Mouse (Mus musculus): ENCODE results near the gene Galnt10.
"Not testable (repeated sequence)": the region's sequence is repeated elsewhere in the genome, so short reads cannot be mapped to it uniquely, and the experiment has no call there.

The Galnt10 gene

DNA sequence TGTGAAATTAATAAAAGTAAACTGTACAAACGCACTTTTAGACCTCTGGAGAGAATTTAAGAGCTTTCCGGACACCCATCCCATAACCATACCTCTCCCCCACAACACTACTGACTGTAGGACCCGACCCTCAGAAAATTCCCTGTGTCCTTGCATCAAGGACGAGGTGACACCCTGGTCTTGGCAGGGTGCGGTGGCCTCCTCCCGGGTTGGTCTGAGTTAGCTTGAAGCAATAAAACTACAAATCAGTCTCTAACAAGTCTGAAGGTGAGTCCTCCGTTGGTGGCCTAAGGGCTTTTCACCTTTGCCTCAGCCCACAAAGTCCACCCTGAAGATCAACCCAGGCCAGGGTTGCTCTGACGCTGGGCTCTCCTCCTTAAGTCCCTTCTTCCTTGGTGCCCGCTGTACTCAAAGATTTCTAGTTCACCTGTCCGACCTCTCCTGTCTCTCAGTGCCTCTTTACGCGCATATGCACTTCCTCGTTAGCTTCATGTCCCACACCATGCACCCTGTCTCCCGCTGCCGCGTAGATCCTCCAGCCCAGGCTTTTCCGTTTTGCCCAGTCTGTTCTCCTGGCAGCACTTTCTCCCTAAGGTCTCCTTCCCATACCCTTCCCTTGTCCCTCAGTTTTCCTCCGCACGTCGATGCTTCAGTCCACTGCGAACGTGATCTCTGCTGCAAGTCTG lies 155.2 kb downstream of the Galnt10 start:
- peak; percentile 54 for DNase-seq

DNA sequence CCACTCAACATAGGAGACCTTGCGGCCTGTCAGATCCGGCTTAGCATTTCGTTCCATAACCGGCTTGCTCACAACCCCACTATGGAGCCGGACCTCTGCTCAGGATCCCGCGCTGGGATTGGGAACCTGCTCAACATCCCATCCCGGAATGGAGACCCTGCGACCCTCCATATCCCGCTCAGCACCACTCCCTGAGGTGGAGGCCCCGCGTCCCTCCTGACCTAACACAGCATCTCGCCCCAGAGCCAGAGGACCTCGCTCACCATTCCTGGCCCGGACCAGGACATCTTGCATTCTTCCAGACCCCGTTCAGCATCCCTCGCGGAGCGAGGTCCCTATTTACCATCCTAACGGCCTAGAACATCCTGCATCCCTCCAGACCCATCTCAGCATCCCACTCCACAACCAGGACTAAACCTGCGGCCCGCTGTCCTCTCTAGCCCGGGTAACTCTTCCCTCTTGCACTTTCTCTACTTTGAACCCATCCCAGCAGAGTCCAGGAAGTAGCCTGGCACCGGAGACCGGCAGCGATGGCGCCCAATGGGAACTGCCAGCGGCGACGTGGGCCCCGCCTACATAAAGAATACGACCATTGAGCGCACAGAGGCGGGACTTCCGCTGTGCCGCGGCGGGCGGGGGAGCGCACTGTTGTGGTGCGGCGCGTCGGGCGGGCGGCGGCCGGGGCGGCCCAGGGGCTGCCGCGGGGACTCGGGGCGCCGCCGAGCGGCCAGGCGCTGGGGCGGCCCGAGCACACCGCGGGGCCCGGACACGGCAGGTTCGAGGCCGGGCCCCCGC lies 155.9 kb downstream of the Galnt10 start, which contains the start of gene Sap30l:
Gene Sap30l (plus strand): TSS at position 667 of the 795 bp plus-strand sequence.
- peak; percentile 98 for DNase-seq

- peak; percentile 71 for DNase-seq
Observed at GRCm38 (mm10) chr11:57801766-57802510, 156.7 kb downstream of the Galnt10 start.

GRCm38 (mm10) chr11:57802511-57802870 lies 157.2 kb downstream of the Galnt10 start:
- peak; percentile 61 for DNase-seq

DNA sequence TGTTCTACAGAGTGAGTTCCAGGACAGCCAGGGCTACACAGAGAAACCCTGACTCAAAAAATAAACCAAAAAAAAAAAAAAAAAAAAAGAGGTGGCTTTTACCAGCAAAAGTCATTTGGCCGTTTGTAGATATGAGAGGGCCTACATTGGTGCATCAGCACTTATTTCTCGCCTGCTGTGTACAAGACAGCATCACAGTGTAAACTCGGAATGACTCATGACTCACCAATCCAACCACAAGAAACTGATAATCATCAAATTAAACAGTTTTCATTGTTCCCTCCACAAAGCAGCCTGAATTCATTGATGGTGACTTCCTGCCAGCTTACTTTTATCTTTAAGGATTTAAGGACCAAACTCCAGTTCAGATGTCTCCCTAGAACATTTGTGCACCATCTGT lies 159.8 kb downstream of the Galnt10 start:
- no peak for DNase-seq

DNA sequence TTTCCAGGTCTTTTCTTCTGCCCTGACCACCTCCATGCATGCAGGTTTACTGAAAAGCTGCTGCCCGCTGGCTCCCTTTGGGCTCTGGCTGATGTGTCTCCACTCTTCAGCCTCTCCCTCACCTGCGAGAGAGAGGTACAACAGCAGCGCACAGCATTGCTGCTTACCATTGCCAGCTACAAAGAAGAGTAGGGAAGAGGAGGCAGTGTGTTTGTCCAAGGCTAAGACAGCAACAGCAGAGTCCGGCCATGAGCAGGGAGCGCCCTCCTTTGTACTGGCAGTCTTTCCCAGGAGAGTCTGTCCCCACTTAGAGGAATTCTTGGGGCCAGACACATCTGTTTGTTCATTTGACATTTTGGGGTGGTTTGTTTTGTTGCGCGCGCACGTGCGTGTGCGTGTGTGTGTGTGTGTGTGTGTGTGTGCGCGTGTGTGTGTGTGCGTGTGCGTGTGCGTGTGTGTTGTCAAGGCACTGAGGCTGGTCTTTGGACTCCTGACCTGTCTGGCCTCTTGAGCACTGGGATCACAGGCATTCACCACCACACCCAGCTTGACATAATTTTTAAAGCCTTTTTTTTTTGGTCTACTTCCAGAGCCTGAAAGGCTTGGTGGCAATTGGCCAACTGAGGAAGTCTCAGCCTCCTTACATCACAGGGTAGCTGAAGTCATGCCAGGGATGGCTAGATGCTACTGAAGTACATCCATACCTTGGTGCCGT lies 163.9 kb downstream of the Galnt10 start:
- DNase-seq: no peak

DNA sequence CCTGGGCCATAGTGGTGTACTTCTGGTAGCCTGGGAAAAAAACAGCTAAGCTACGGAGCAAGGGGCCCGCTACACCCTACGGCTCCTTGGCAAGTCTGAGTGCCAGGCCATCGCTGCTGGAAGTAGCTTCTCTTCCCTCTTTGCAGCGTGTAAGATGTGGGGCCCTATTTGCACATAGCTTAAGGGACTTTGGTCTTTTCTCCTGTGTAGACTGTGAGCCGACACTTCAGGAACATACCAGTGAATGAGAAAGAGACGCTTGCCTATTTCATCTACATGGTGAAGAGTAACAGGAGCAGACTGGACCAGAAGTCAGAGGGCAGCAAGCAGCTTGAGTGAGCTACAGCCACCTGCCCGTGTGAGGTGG lies 164.5 kb downstream of the Galnt10 start:
- DNase-seq: no peak

DNA sequence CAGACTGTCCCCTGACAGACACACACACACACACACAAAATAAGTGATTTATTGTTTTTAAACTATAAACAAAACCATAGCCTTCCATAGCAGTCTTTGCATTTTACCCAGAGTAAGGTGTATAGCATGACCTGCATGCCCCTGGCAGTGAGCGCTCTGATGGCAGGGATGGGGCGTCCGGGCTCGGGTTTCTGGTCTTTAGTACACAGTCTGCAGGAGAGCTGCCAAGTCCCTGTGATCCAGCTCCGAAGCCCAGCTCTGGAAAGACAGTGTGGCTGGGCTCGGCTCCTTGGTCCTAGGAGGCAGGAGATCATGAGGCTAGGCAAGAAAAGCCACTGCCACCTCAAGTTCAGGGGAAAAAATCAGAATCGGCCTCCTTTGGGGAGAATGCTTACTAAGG lies 165.8 kb downstream of the Galnt10 start:
- no peak for DNase-seq

DNA sequence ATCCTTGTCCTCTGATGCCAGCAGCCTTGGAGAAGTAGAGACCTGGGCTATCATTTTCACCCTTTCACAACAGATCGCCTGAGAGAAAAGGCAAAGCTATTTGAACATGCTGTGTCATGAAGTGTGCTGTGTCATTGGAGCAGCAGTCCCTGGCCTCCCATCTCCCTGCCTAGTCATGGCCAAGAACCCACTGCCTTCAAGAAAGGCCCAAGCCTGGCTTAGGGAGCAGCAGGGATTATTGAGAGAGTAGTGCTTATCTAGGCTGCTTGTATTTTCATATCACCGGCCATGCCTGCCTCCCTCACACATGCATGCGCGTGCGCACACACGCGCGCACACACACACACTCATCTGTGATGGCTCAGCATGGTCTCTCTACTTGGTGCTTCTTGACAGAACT lies 167.0 kb downstream of the Galnt10 start:
- no peak for DNase-seq

- DNase-seq: no peak
Observed at GRCm38 (mm10) chr11:57813641-57814040, 168.4 kb downstream of the Galnt10 start.

GRCm38 (mm10) chr11:57818189-57818588 lies 172.9 kb downstream of the Galnt10 start:
- DNase-seq: peak; percentile 69

DNA sequence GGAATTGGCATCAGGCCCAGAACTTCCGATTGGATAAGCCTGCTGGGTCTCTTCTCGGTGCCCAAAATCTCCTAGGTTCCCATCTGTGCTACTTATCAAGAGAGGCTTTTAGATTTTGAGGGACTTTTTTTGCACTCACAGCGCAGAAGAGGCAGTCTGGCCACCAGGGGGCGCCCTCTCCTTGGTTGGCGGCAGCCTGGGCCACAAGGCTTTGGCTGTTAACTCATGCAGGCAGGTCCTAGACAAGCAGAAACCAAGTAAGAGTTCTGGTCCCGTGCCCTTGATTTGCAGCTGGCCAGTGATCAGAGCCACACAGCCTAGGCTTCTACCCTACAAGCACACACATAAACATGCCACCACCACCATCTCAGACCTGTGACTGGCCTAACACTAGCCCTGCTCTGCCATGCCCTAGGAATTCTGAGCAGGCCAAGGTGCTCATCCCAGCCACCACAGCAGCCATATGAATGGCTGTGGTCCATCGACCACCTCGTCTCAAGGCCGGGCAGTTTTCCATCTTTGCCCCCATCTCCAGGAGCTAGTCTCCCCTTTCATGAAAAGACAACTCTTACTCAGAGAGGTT lies 174.8 kb downstream of the Galnt10 start:
- DNase-seq: peak; percentile 95

DNA sequence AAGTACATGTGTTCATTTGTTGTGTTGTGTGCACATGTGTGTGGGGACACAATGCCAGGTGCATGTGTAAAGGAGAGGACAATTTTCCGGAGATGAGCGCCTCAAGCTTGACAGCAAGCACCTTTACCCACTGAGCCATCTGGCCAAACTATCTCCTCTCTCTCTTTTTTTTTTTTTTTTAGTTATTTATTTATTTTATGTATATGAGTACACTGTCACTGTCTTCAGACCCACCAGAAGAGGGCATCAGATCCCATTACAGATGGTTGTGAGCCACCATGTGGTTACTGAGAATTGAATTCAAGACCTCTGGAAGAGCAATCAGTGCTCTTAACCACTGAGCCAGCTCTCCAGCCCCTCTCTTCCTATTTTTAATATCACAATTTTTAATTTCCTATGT lies 177.9 kb downstream of the Galnt10 start:
- not testable (repeated sequence) for DNase-seq

DNA sequence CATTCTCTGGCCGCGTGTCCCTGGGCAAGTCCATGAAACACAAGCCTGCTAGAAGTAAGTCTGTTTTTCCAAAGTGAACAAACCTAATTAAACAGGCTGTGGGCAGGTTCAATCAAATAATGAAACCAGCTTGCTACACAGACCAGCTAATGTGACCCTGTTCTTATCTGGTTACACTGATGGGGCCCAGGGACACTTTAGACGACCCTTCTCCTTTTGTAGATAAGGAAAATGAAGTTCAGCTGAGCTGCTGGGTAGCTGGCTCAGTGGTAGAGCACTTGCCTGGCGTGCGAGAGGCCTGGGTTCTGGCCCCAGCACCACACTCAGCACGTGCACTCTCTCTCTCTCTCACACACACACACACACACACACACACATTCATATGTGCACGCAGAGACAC lies 178.5 kb downstream of the Galnt10 start:
- DNase-seq: no peak

GRCm38 (mm10) chr11:57825234-57825633 lies 180.0 kb downstream of the Galnt10 start:
- DNase-seq: peak; percentile 63

- DNase-seq: peak; percentile 69
Observed at GRCm38 (mm10) chr11:57827048-57827914, 182.0 kb downstream of the Galnt10 start.

DNA sequence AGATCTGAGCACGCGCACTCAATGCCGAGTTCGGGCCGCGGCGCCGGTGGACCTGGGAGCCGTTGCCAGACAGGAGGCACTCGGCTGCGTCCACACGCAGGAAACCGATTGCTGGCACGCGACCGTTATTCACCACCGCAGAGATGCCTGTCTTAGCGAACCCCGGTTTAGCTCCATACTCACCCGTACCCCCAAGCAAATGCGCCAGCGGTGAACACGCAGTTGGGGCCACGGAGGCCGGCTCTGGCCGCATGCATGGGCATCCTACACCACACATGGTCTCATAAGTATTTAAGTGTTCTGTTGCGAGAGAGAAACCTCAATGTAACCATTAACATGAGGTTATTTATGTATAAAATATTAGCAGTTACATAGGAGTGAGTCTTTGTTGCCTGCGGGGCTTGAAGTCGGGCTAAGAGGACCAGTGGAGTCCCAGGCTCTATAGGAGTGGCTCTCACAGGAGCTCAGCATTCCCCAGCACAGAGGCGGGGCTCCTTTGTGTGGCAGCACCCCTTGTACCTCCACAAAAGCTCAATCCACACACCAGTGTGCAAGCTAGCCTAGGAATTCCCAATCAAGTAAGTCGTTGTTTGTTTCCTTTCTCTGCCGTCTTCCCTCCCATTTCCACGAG lies 182.8 kb downstream of the Galnt10 start:
- peak; percentile 52 for DNase-seq

- DNase-seq: peak; percentile 28
Observed at GRCm38 (mm10) chr11:57828955-57829870, 184.0 kb downstream of the Galnt10 start.

GRCm38 (mm10) chr11:57829871-57830775 lies 184.9 kb downstream of the Galnt10 start:
- no peak for DNase-seq

All from thymus, postnatal 4 days (tissue).